In genomic region chr3:97651604-97652003, GRCm38 (mm10) we compare ENCODE assay signal across 40 mouse cellular contexts. TPM values are rescaled to one million over a fixed set of nuclear protein-coding genes. Genes with fewer than 3 reads are reported as not detected.
DNase-seq lines count a peak whose midpoint lies in the region; ATAC-seq and TF ChIP-seq lines count a peak whose summit lies in the region.
"Had no signal": no experiment of that assay in that cellular context is flagged by ENCODE, and none has a peak within 500 bp of the region (broad histone marks: within the 10 kb centered on the region; RNA-seq: fewer than 3 reads in every experiment).

No protein-coding gene starts in this region.

- TF ChIP-seq CTCF in heart, adult 2 months (IDR thresholded peaks at IDR 0.05): no peak

- H3K9ac ChIP-seq in heart, adult 2 months (ENCODE audit: low read depth, low read length): peak overlapping the region; percentile 72
- peak overlapping the region; percentile 62 for H3K9ac ChIP-seq in heart, embryonic 13.5 days
- H3K9ac ChIP-seq in kidney, embryonic 16.5 days (replicated peaks; ENCODE audit: low read length): no peak overlapping the region
- H3K9ac ChIP-seq: forebrain, embryonic 13.5 days; intestine, embryonic 15.5 days; limb, embryonic 15.5 days; liver, embryonic 15.5 days; lung, embryonic 14.5 days; neural tube, embryonic 15.5 days had no signal

- peaks cover 2% of the 10 kb centered on the region for H3K4me1 ChIP-seq in heart, adult 2 months (ENCODE audit: control insufficient read depth, insufficient read depth, low read length)
- peaks cover 42% of the 10 kb centered on the region for H3K4me1 ChIP-seq in heart, embryonic 13.5 days
- no peaks in the 10 kb centered on the region for H3K4me1 ChIP-seq in kidney, embryonic 16.5 days (ENCODE audit: insufficient read depth, low read length)
- H3K4me1 ChIP-seq: forebrain, embryonic 13.5 days; intestine, embryonic 15.5 days; limb, embryonic 10.5 days; limb, embryonic 15.5 days; neural tube, embryonic 15.5 days had no signal

- ATAC-seq in heart, embryonic 13.5 days (ENCODE audit: extremely low read depth, insufficient number of reproducible peaks, low FRiP score, low TSS enrichment): peak; percentile 72; the same call in 1 of the 2 replicates
- no peak for ATAC-seq in kidney, embryonic 16.5 days (ENCODE audit: low FRiP score, low TSS enrichment)
- ATAC-seq: activated CD4-positive, CD25-positive, alpha-beta regulatory T cell, adult 4 months; forebrain, embryonic 13.5 days; hindbrain, postnatal 0 days; intestine, embryonic 15.5 days had no signal

- DNase-seq in gastrocnemius, adult 18-20 months (ENCODE audit: low spot score): peak; percentile 51
- DNase-seq in gastrocnemius, postnatal 14 days: no peak
- DNase-seq in heart, adult 2 months: peak; percentile 43 to 48
- DNase-seq in heart, postnatal 10 days: peak; percentile 49 to 51
- DNase-seq in frontal cortex, postnatal 25 days (ENCODE audit: low spot score in 2 of 2): no peak
- no peak for DNase-seq in embryo, embryonic 10 days (ENCODE audit: low spot score)
- DNase-seq: adrenal gland, adult 8-10 months; cerebellum, adult 2 months; cerebellum, postnatal 25 days; kidney, adult 2 months; layer of hippocampus, adult 9-11 months; lung, embryonic 14.5 days; lung, postnatal 14 days; midbrain, embryonic 14.5 days; right cerebral cortex, postnatal 25 days; spleen, adult 18-20 months; thymus, postnatal 14 days had no signal

- TF ChIP-seq EP300 in heart, adult 2 months (IDR thresholded peaks at IDR 0.05; ENCODE audit: insufficient read depth, low read depth, low read length): 0 out of 2 replicates have a peak, but pooled peaks have one; percentile 49

- H3K36me3 ChIP-seq in heart, adult 2 months (ENCODE audit: control insufficient read depth, insufficient read depth, low read length): peaks cover 15% of the 10 kb centered on the region
- H3K36me3 ChIP-seq in heart, embryonic 13.5 days: no peaks in the 10 kb centered on the region
- no peaks in the 10 kb centered on the region for H3K36me3 ChIP-seq in kidney, embryonic 16.5 days (ENCODE audit: insufficient read depth, low read length)
- H3K36me3 ChIP-seq: intestine, embryonic 15.5 days; limb, embryonic 10.5 days; limb, embryonic 15.5 days; liver, embryonic 15.5 days; neural tube, embryonic 15.5 days had no signal

- intact Hi-C loops in gastrocnemius, postnatal 14 days (cut with DNase I; ENCODE audit: low total_unique reads): no loop called here
- intact Hi-C loops in heart, adult 2 months (cut with DNase I): loop anchor here (10.0 kb wide), 1 partner anchor 363 kb away; the partner anchor contains the start of gene Notch2
- intact Hi-C loops in heart, postnatal 10 days (cut with DNase I): no loop called here

- H3K27me3 ChIP-seq in heart, adult 2 months (ENCODE audit: control insufficient read depth, insufficient read depth, low read length): no peaks in the 10 kb centered on the region
- H3K27me3 ChIP-seq in heart, embryonic 13.5 days (replicated peaks): no peaks in the 10 kb centered on the region
- H3K27me3 ChIP-seq in kidney, embryonic 16.5 days (ENCODE audit: insufficient read depth, low read length): no peaks in the 10 kb centered on the region
- H3K27me3 ChIP-seq: forebrain, embryonic 13.5 days; intestine, embryonic 15.5 days; limb, embryonic 15.5 days; liver, embryonic 15.5 days; neural tube, embryonic 15.5 days had no signal

- 54% methylated on average over 10 of the region's 10 CpGs for WGBS in heart, adult 2 months
- WGBS in heart, embryonic 13.5 days: 38% methylated on average over 10 of the region's 10 CpGs
- WGBS in kidney, embryonic 16.5 days: 85% methylated on average over 10 of the region's 10 CpGs

- peak overlapping the region; percentile 94 for H3K27ac ChIP-seq in heart, adult 2 months
- peak overlapping the region; percentile 89 for H3K27ac ChIP-seq in heart, embryonic 13.5 days (replicated peaks)
- no peak overlapping the region for H3K27ac ChIP-seq in kidney, embryonic 16.5 days (ENCODE audit: low read length)
- H3K27ac ChIP-seq: forebrain, embryonic 13.5 days; hindbrain, postnatal 0 days; intestine, embryonic 15.5 days; kidney, postnatal 0 days; limb, embryonic 10.5 days; limb, embryonic 15.5 days; liver, embryonic 15.5 days; neural tube, embryonic 15.5 days had no signal

- peaks cover 7% of the 10 kb centered on the region for H3K9me3 ChIP-seq in heart, embryonic 13.5 days
- H3K9me3 ChIP-seq in kidney, embryonic 16.5 days (ENCODE audit: low read length): peaks cover 3% of the 10 kb centered on the region; the same call in 1 of the 2 replicates
- H3K9me3 ChIP-seq: forebrain, embryonic 13.5 days; intestine, embryonic 15.5 days; limb, embryonic 10.5 days; limb, embryonic 15.5 days; liver, embryonic 15.5 days; neural tube, embryonic 15.5 days had no signal

- peak; percentile 52; the same call in 1 of the 2 replicates for TF ChIP-seq POLR2A in heart, adult 2 months (IDR thresholded peaks at IDR 0.05; ENCODE audit: insufficient read depth, low read depth, low read length)

- peak overlapping the region; percentile 61 for H3K4me2 ChIP-seq in heart, embryonic 13.5 days
- no peak overlapping the region for H3K4me2 ChIP-seq in kidney, embryonic 16.5 days (replicated peaks; ENCODE audit: low read depth, low read length)
- H3K4me2 ChIP-seq: forebrain, embryonic 13.5 days; intestine, embryonic 15.5 days; limb, embryonic 15.5 days; liver, embryonic 15.5 days; lung, embryonic 14.5 days; neural tube, embryonic 15.5 days had no signal

- H3K4me3 ChIP-seq in heart, adult 2 months: peak overlapping the region; percentile 43
- H3K4me3 ChIP-seq in heart, embryonic 13.5 days: peak overlapping the region; percentile 32
- no peak overlapping the region for H3K4me3 ChIP-seq in kidney, embryonic 16.5 days (ENCODE audit: low read length)
- H3K4me3 ChIP-seq: forebrain, embryonic 13.5 days; intestine, embryonic 15.5 days; limb, embryonic 10.5 days; limb, embryonic 15.5 days; liver, embryonic 15.5 days; neural tube, embryonic 15.5 days had no signal

- no peaks in the 10 kb centered on the region for H3K79me2 ChIP-seq in heart, adult 2 months (replicated peaks; ENCODE audit: control insufficient read depth, insufficient read depth, low read length)

RNA-seq across cellular contexts. Expression of gene Prkab2, which starts 6.4 kb away (rescaled TPM):
- 100 to 1,000 TPM; 192 to 194 TPM for total RNA-seq in gastrocnemius, adult 18-20 months (2021)
- total RNA-seq in gastrocnemius, postnatal 14 days (2021): 10 to 100 TPM; 65.3 to 69.8 TPM
- total RNA-seq in heart, adult 2 months (2021): 10 to 100 TPM; 20.2 to 20.6 TPM
- 21.6 and 45.2 TPM in 2 replicates for polyA plus RNA-seq in heart, adult 2 months (2012; rRNA removed)
- polyA plus RNA-seq in heart, embryonic 13.5 days (2015; fragmentation: Nextera tagmentation; extraction: Ambion mirVana): 14.1 and 15.4 TPM in 2 replicates
- total RNA-seq in heart, postnatal 10 days (2021): 10 to 100 TPM; 17.5 to 18.8 TPM
- 6.4 and 6.9 TPM in 2 replicates for polyA plus RNA-seq in kidney, embryonic 16.5 days (2015; fragmentation: Nextera tagmentation; extraction: Ambion mirVana)

RNA-seq across cellular contexts. Expression of gene Gm17651, which starts 22.9 kb away (rescaled TPM):
- total RNA-seq in gastrocnemius, adult 18-20 months (2021): not detected
- total RNA-seq in gastrocnemius, postnatal 14 days (2021): not detected
- total RNA-seq in heart, adult 2 months (2021): not detected
- not detected in 2 replicates for polyA plus RNA-seq in heart, adult 2 months (2012; rRNA removed)
- polyA plus RNA-seq in heart, embryonic 13.5 days (2015; fragmentation: Nextera tagmentation; extraction: Ambion mirVana): not detected in 2 replicates
- total RNA-seq in heart, postnatal 10 days (2021): not detected
- polyA plus RNA-seq in kidney, embryonic 16.5 days (2015; fragmentation: Nextera tagmentation; extraction: Ambion mirVana): not detected in 2 replicates
- total RNA-seq: adrenal gland, adult 8-10 months; adrenal gland, postnatal 4 days; CH12.LX; ES-E14; gastrocnemius, adult 8-10 months; granulocyte monocyte progenitor cell, adult 5-6 weeks; hindbrain, postnatal 0 days; left cerebral cortex, postnatal 10 days; monocyte, adult 5-6 weeks had no signal
- polyA plus RNA-seq: activated CD4-positive, CD25-positive, alpha-beta regulatory T cell, adult 4 months; C2C12; cerebellum, adult 2 months; embryonic facial prominence, embryonic 11.5 days; forebrain, embryonic 13.5 days; hindbrain, embryonic 11.5 days; hindbrain, postnatal 0 days; intestine, embryonic 15.5 days; kidney, adult 2 months; kidney, postnatal 0 days; large intestine, adult 2 months; limb, embryonic 10.5 days; limb, embryonic 15.5 days; liver, embryonic 15.5 days; lung, embryonic 14.5 days; midbrain, embryonic 14.5 days; neural tube, embryonic 15.5 days; stomach, embryonic 16.5 days had no signal

RNA-seq across cellular contexts. Expression of gene Fmo5, which starts 23.0 kb away (rescaled TPM):
- 1 to 10 TPM; 5.7 to 6.5 TPM for total RNA-seq in gastrocnemius, adult 18-20 months (2021)
- total RNA-seq in gastrocnemius, postnatal 14 days (2021): 1 to 10 TPM; 3.8 to 4.1 TPM
- total RNA-seq in heart, adult 2 months (2021): 10 to 100 TPM; 13.6 to 15.0 TPM
- 7.4 and 12.7 TPM in 2 replicates for polyA plus RNA-seq in heart, adult 2 months (2012; rRNA removed)
- 3.2 and 4.4 TPM in 2 replicates for polyA plus RNA-seq in heart, embryonic 13.5 days (2015; fragmentation: Nextera tagmentation; extraction: Ambion mirVana)
- 1 to 10 TPM; 7.5 to 7.6 TPM for total RNA-seq in heart, postnatal 10 days (2021)
- 3.4 and 4.2 TPM in 2 replicates for polyA plus RNA-seq in kidney, embryonic 16.5 days (2015; fragmentation: Nextera tagmentation; extraction: Ambion mirVana)

RNA-seq across cellular contexts. Expression of gene Chd1l, which starts 41.6 kb away (rescaled TPM):
- 10 to 100 TPM; 11.0 to 11.1 TPM for total RNA-seq in gastrocnemius, adult 18-20 months (2021)
- 10 to 100 TPM in 1 of 2 experiments, 1 to 10 TPM in 1; 10.0 to 11.2 TPM for total RNA-seq in gastrocnemius, postnatal 14 days (2021)
- total RNA-seq in heart, adult 2 months (2021): 10 to 100 TPM in 1 of 2 experiments, 1 to 10 TPM in 1; 9.8 to 10.5 TPM
- polyA plus RNA-seq in heart, adult 2 months (2012; rRNA removed): 4.6 and 7.7 TPM in 2 replicates
- polyA plus RNA-seq in heart, embryonic 13.5 days (2015; fragmentation: Nextera tagmentation; extraction: Ambion mirVana): 14.1 and 15.1 TPM in 2 replicates
- total RNA-seq in heart, postnatal 10 days (2021): 10 to 100 TPM; 12.8 to 14.1 TPM
- polyA plus RNA-seq in kidney, embryonic 16.5 days (2015; fragmentation: Nextera tagmentation; extraction: Ambion mirVana): 16.8 and 19.0 TPM in 2 replicates

Comparison
In these comparisons a context has a peak if more than half of its experiments do, and no peak if none do; other contexts are left out.
1. DNase-seq: peak in gastrocnemius, adult 18-20 months (single experiment), heart, adult 2 months (2 of 2) and heart, postnatal 10 days (2 of 2); none in gastrocnemius, postnatal 14 days (single experiment), frontal cortex, postnatal 25 days (0 of 2) and embryo, embryonic 10 days (single experiment).